Mouse (Mus musculus): ENCODE measurements around the gene Pdcd1. TPM values are rescaled to one million over a fixed set of nuclear protein-coding genes. Genes with fewer than 3 reads are reported as not detected.

Gene Pdcd1
- 10 to 100 TPM; 61.8 to 64.8 TPM for polyA plus RNA-seq (2017; shearing (Covaris generic))

GRCm38 (mm10) chr1:94052373-94052772 is at the start of gene Pdcd1:
Pdcd1 (minus strand) TSS chr1:94052553.

GRCm38 (mm10) chr1:94020151-94020550 is 32.2 kb downstream of the Pdcd1 start, which contains the start of gene Neu4:
Neu4 (plus strand) TSS chr1:94020451.

GRCm38 (mm10) chr1:93990209-93990608 is 62.1 kb downstream of the Pdcd1 start, which contains the start of gene Gal3st2c:
Gal3st2c (plus strand) TSS chr1:93990509.

Other genes with a start within 250 kb of the Pdcd1 start
- 10 to 100 TPM; 15.0 to 19.3 TPM for gene Ing5, start 248.6 kb downstream of the Pdcd1 start, polyA plus RNA-seq (2017; shearing (Covaris generic))
- gene D2hgdh, start 227.6 kb downstream of the Pdcd1 start, polyA plus RNA-seq (2017; shearing (Covaris generic)) = 10 to 100 TPM; 14.3 to 16.1 TPM
- gene Gal3st2, start 191.2 kb downstream of the Pdcd1 start, polyA plus RNA-seq (2017; shearing (Covaris generic)) = under 1 TPM in 1 of 2 experiments, not detected in 1; 0.39 TPM
- under 1 TPM in 1 of 2 experiments, not detected in 1; 0.23 TPM for gene Gal3st2b, start 134.2 kb downstream of the Pdcd1 start, polyA plus RNA-seq (2017; shearing (Covaris generic))
- gene Gal3st2c, start 62.0 kb downstream of the Pdcd1 start, polyA plus RNA-seq (2017; shearing (Covaris generic)) = under 1 TPM; 0.04 to 0.63 TPM
- gene Neu4, start 32.1 kb downstream of the Pdcd1 start, polyA plus RNA-seq (2017; shearing (Covaris generic)) = under 1 TPM; 0.12 to 0.20 TPM